Mouse (Mus musculus) C2C12 (cell line): ENCODE data around the gene Disp2. TPM values are rescaled to one million over a fixed set of nuclear protein-coding genes. Genes with fewer than 3 reads are reported as not detected.

Source experiments
- H3K27me3 ChIP-seq: one replicate; pipeline ENCODE4 v1.6.1; 2011; ENCODE audit not compliant: control insufficient read depth, insufficient read depth, insufficient read length
- H3K36me3 ChIP-seq: one replicate; pipeline ENCODE4 v1.6.1; 2011; ENCODE audit not compliant: control insufficient read depth, insufficient read depth
- H3K4me3 ChIP-seq: one replicate; pipeline ENCODE4 v1.5.1; 2011; ENCODE audit warnings: mild to moderate bottlenecking, control low read depth; ENCODE audit not compliant: poor library complexity, insufficient read depth, severe bottlenecking
- H3K79me2 ChIP-seq: one replicate; pipeline ENCODE4 v1.6.1; 2011; ENCODE audit not compliant: control insufficient read depth, insufficient read depth
- H3K79me3 ChIP-seq: one replicate; pipeline ENCODE4 v1.6.1; 2011; ENCODE audit warnings: low read depth, control low read depth
- H3ac ChIP-seq: one replicate; pipeline ENCODE3; 2011; ENCODE audit warnings: low read depth; ENCODE audit not compliant: control insufficient read depth, insufficient read length
- CEBPB ChIP-seq: IDR thresholded peaks from one replicate; pipeline ENCODE4 v1.6.1; 2011; ENCODE audit warnings: low read depth, mild to moderate bottlenecking, control low read depth, moderate library complexity
- CTCF ChIP-seq: IDR thresholded peaks from one replicate; pipeline ENCODE4 v1.5.1; 2011; ENCODE audit not compliant: control insufficient read depth, insufficient read depth, insufficient read length
- FOSL1 ChIP-seq: IDR thresholded peaks from one replicate; pipeline ENCODE4 v1.8.0; 2011; ENCODE audit warnings: mild to moderate bottlenecking, low read length; ENCODE audit not compliant: poor library complexity, insufficient read depth, severe bottlenecking
- MAX ChIP-seq: IDR thresholded peaks from one replicate; pipeline ENCODE4 v1.6.1; 2011; ENCODE audit warnings: mild to moderate bottlenecking, control low read depth
- MYOD1 ChIP-seq: IDR thresholded peaks from one replicate; pipeline ENCODE4 v1.6.1; 2011; ENCODE audit warnings: low read depth; ENCODE audit not compliant: control insufficient read depth, insufficient read length
- MYOG ChIP-seq: IDR thresholded peaks from one replicate; pipeline ENCODE4 v1.6.1; 2011; ENCODE audit not compliant: control insufficient read depth, insufficient read length; ENCODE audit errors: extremely low read depth
- USF1 ChIP-seq: IDR thresholded peaks from one replicate; pipeline ENCODE4 v1.6.1; 2011; ENCODE audit warnings: low read depth, mild to moderate bottlenecking, control low read depth, moderate library complexity
- polyA plus RNA-seq: library from polyadenylated mRNA; unstranded; fragments of >200 nt; fragmentation: generic; extraction: Trizol; gene quantifications from one replicate; pipeline ENCODE4 v1.2.1, GENCODE M21; 2012; ENCODE audit warnings: missing spikeins

Gene Disp2
- polyA plus RNA-seq, 1 experiment: 0.05 TPM

DNA sequence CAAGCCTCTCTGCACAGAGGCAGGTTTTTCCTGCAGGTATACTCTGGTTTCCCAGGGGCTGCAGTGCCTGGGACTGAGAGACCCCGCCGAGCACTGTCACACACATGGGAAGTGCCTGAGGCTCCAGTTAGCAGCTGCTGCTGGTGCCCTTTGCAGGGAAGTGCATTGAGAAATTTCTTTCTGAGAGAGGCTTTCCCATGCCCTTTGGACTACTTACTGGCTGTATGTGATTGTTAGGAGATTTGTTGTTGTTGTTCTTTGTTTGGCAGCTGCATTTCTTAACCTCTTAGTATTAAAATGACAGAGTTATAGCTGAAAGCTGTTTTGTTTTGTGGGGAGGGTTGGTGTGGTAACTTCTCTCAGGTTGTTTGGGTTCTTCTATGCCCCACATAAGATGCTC, 31.3 kb downstream of the Disp2 start:
- no peaks in the 10 kb centered on the region for H3K27me3 ChIP-seq
- peaks cover 12% of the 10 kb centered on the region for H3K79me2 ChIP-seq
- no peak overlapping the region for H3ac ChIP-seq
- no peak overlapping the region for H3K4me3 ChIP-seq
- H3K36me3 ChIP-seq: no peaks in the 10 kb centered on the region
- peaks cover 5% of the 10 kb centered on the region for H3K79me3 ChIP-seq
- TF ChIP-seq MYOD1 (no peak), USF1 (no peak), MAX (no peak), MYOG (no peak), CTCF (no peak), FOSL1 (no peak), CEBPB (no peak)

DNA sequence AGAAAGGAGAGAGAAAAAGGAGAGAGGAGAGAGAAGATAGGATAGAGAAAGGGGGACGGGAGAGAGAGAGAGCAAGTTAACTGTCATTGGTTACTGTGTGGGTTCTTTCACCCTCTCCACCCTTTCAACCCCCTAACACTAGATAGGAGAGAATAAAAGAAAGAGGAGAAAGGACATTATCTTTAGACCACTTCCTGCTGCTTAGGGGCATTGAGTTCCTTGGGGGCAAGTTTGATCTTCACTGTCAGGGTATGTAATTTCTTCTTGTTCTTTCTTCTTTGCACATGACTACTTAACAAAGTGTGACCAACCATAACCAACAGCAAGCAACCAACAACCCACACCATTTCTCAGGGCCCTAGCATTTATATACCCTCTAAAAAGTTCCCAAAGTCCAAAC, 33.2 kb downstream of the Disp2 start:
- Histone ChIP-seq H3ac (no peak overlapping the region), H3K79me3 (peaks cover 5% of the 10 kb centered on the region), H3K79me2 (peaks cover 26% of the 10 kb centered on the region), H3K36me3 (peaks cover 8% of the 10 kb centered on the region), H3K27me3 (no peaks in the 10 kb centered on the region), H3K4me3 (no peak overlapping the region)
- TF ChIP-seq USF1 (no peak), MAX (no peak), MYOD1 (no peak), CEBPB (no peak), MYOG (no peak), CTCF (no peak), FOSL1 (no peak)

DNA sequence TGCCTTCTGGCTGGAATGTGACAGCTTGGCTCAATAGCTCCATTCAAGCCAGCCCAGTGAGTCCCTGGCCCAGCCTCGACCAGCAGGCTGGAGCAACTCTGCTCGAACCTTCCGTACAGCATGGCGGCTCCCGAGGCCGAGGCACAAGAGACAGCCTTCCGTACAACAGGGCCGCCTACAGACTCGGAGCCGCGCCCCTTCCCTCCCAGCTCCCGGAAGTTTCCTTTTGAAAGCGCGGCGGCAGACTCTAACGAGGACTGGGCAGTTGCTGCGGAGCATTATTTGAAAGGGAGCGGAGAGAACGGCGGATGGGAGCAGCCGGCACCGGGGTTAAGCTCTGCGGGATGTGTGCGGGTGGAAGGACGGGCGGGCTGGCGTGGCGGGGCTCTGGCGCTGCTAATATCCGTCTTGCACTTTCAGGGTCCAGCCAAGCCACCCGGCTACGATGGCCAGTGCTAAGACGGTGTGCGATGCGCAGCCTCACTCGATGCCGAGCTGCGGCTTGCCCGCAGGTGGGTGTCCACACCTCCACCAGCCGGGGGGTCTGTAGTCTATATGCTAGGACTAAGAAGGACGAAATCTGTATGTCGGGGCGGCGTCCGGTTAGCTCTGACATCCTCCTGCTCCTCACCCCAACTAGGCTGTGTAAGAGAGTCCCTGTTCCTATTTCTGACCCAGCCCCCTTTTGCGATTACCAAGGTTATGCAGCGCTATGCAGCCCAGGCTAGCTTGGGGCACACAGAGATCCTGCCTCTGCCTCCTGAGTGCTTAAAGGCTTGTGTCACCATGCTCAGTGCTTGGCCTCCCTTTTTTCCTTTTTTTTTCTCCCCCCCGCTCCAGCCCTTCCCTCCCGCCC, 34.7 kb downstream of the Disp2 start, which contains the start of gene Knstrn:
Knstrn (plus strand) TSS at position 23 of the 856 bp plus-strand sequence.
- H3K79me3 ChIP-seq: peaks cover 5% of the 10 kb centered on the region
- H3K36me3 ChIP-seq: peaks cover 23% of the 10 kb centered on the region
- peaks cover 26% of the 10 kb centered on the region for H3K79me2 ChIP-seq
- H3K4me3 ChIP-seq: peak within 1 kb of the TSS; percentile 66
- H3K27me3 ChIP-seq: no peaks in the 10 kb centered on the region
- peak within 1 kb of the TSS; percentile 94 for H3ac ChIP-seq
- no peak for TF ChIP-seq USF1
- TF ChIP-seq MYOD1: no peak
- TF ChIP-seq CEBPB: no peak
- TF ChIP-seq FOSL1: no peak
- no peak for TF ChIP-seq MYOG
- no peak for TF ChIP-seq MAX
- TF ChIP-seq CTCF: no peak

DNA sequence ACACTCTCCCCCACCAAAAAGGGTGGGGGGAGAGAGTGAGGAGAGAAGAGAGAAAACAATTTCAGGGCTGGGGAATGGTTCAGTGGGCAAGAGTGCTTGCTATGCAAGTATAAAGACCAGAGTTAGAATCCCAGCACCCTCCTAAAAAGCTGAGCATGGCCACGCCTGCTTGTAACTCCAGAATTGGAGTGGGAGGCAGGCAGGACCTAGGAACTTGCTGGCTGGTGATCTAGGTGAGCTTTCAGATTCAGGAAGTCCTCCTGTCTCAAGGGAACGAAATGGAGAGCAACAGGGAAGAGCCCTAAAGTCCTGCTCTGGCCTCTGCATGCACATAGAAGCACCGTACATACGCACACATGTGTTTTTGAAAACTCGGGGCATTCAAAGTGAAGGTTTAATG, 43.3 kb downstream of the Disp2 start:
- Histone ChIP-seq H3K36me3 (peaks cover 85% of the 10 kb centered on the region), H3K27me3 (no peaks in the 10 kb centered on the region), H3K79me2 (no peaks in the 10 kb centered on the region), H3ac (no peak overlapping the region), H3K79me3 (no peaks in the 10 kb centered on the region), H3K4me3 (no peak overlapping the region)
- TF ChIP-seq CTCF: no peak
- TF ChIP-seq FOSL1: no peak
- no peak for TF ChIP-seq MAX
- TF ChIP-seq CEBPB: no peak
- TF ChIP-seq USF1: no peak
- TF ChIP-seq MYOD1: no peak
- TF ChIP-seq MYOG: no peak

DNA sequence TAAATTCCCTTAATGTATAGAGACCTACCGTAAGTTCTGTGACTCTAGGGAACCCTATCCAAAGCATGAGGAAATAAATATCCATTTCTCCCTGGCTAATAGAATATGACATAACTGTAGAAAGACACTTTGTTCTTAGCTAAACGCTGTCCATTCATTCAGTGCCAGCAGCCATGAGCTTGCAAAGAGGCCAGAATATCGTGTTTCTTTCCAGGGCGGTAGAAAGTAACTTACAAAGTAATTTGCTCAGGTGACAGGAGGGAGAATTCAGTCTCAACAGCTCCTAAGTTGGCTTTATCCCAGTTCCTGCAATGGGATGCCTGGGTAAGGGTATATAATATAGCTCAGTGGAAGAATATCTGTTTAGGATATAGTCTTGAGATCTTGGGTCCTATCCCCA, 44.9 kb downstream of the Disp2 start:
- no peaks in the 10 kb centered on the region for H3K27me3 ChIP-seq
- no peak overlapping the region for H3K4me3 ChIP-seq
- H3ac ChIP-seq: no peak overlapping the region
- H3K79me3 ChIP-seq: no peaks in the 10 kb centered on the region
- H3K36me3 ChIP-seq: peaks cover 85% of the 10 kb centered on the region
- no peak for TF ChIP-seq CEBPB
- no peak for TF ChIP-seq FOSL1
- TF ChIP-seq MAX: no peak
- TF ChIP-seq USF1: no peak
- no peak for TF ChIP-seq MYOG
- no peak for TF ChIP-seq MYOD1
- no peak for TF ChIP-seq CTCF
- no peaks in the 10 kb centered on the region for H3K79me2 ChIP-seq
